Mouse (Mus musculus) adrenal gland, adult 18-20 months (tissue): ENCODE results near the gene Edn2. TPM values are rescaled to one million over a fixed set of nuclear protein-coding genes. Genes with fewer than 3 reads are reported as not detected.

Experiments
- DNase-seq, 2 experiments: peaks; one replicate each; pipeline ENCODE4 v3.0.0; 2021 to 2022; ENCODE audit warnings: low spot score in 2 of 2
- total RNA-seq, 2 experiments: library from RNA; stranded (reverse); gene quantifications; 1 replicate in 1 of 2; 2 replicates in 1 of 2; pipeline ENCODE4 v1.2.3; 2021

Edn2 gene
- total RNA-seq, 2 experiments from 2014 or later, result 0.26 TPM; not detected in 1

- DNase-seq, result no peak
Observed at GRCm38 (mm10) chr4:120153736-120154135, 7.3 kb upstream of the Edn2 start.

GRCm38 (mm10) chr4:120158714-120159310 lies 2.2 kb upstream of the Edn2 start:
- DNase-seq, result no peak

GRCm38 (mm10) chr4:120162586-120162985 lies 1.6 kb downstream of the Edn2 start:
- no peak for DNase-seq

- no peak for DNase-seq
Observed at GRCm38 (mm10) chr4:120163242-120163641, 2.2 kb downstream of the Edn2 start.

- no peak for DNase-seq
Observed at GRCm38 (mm10) chr4:120164316-120164715, 3.3 kb downstream of the Edn2 start.

GRCm38 (mm10) chr4:120167778-120168177 lies 6.8 kb downstream of the Edn2 start:
- DNase-seq, result no peak

GRCm38 (mm10) chr4:120168346-120168745 lies 7.3 kb downstream of the Edn2 start:
- DNase-seq, result no peak

GRCm38 (mm10) chr4:120170387-120170936 lies 9.5 kb downstream of the Edn2 start:
- no peak for DNase-seq

- no peak for DNase-seq
Observed at GRCm38 (mm10) chr4:120172050-120172684, 11.2 kb downstream of the Edn2 start.

GRCm38 (mm10) chr4:120179123-120179522 lies 18.1 kb downstream of the Edn2 start:
- no peak for DNase-seq

- no peak for DNase-seq
Observed at GRCm38 (mm10) chr4:120180535-120180934, 19.5 kb downstream of the Edn2 start.

- DNase-seq, result no peak
Observed at GRCm38 (mm10) chr4:120184374-120184991, 23.5 kb downstream of the Edn2 start.

- DNase-seq, result no peak
Observed at GRCm38 (mm10) chr4:120186441-120186840, 25.4 kb downstream of the Edn2 start.

- no peak for DNase-seq
Observed at GRCm38 (mm10) chr4:120186934-120187333, 25.9 kb downstream of the Edn2 start.

GRCm38 (mm10) chr4:120188204-120188603 lies 27.2 kb downstream of the Edn2 start:
- DNase-seq, result no peak

GRCm38 (mm10) chr4:120188651-120189161 lies 27.7 kb downstream of the Edn2 start:
- DNase-seq, result peak; percentile 52 to 65

GRCm38 (mm10) chr4:120189941-120190340 lies 28.9 kb downstream of the Edn2 start:
- DNase-seq, result no peak

GRCm38 (mm10) chr4:120191987-120192386 lies 31.0 kb downstream of the Edn2 start:
- no peak for DNase-seq

GRCm38 (mm10) chr4:120194026-120194425 lies 33.0 kb downstream of the Edn2 start:
- no peak for DNase-seq

GRCm38 (mm10) chr4:120194965-120195364 lies 34.0 kb downstream of the Edn2 start:
- DNase-seq, result no peak

GRCm38 (mm10) chr4:120199184-120199885 lies 38.3 kb downstream of the Edn2 start:
- no peak for DNase-seq
